Mouse (Mus musculus) forebrain, embryonic 11.5 days (tissue): ENCODE measurements around the gene Tgfbr3l. TPM values are rescaled to one million over a fixed set of nuclear protein-coding genes. Genes with fewer than 3 reads are reported as not detected.
A peak's percentile ranks its signal among the peaks of the same experiment; 100 is the strongest.

ENCODE experiments used
- ATAC-seq: fragments of 200-750 bp; cut with Nextera tagmentation; replicated peaks from 2 replicates; pipeline ENCODE4 v1.8.0; 2017; ENCODE audit warnings: moderate TSS enrichment; ENCODE audit not compliant: low FRiP score
- DNase-seq: peaks from one replicate; pipeline ENCODE4 v3.0.0-alpha.2; 2017; ENCODE audit warnings: low spot score
- H3K27ac ChIP-seq: fragments of 300-500 bp; sonication (generic); 2 replicates; pipeline ENCODE4 v1.5.1; 2014; ENCODE audit warnings: low read depth, low read length
- H3K27me3 ChIP-seq: fragments of 300-500 bp; sonication (generic); 2 replicates; pipeline ENCODE4 v1.6.1; 2014; ENCODE audit warnings: mild to moderate bottlenecking, low read length, mixed read lengths; ENCODE audit not compliant: control insufficient read depth, insufficient read depth
- H3K36me3 ChIP-seq: fragments of 300-500 bp; sonication (generic); 2 replicates; pipeline ENCODE4 v1.6.1; 2014; ENCODE audit warnings: mild to moderate bottlenecking, low read length, moderate library complexity, mixed read lengths; ENCODE audit not compliant: control insufficient read depth, insufficient read depth
- H3K4me1 ChIP-seq: fragments of 300-500 bp; sonication (generic); replicated peaks from 2 replicates; pipeline ENCODE4 v1.6.1; 2014; ENCODE audit warnings: low read length, mixed read lengths; ENCODE audit not compliant: control insufficient read depth, insufficient read depth
- H3K4me2 ChIP-seq: fragments of 300-500 bp; sonication (generic); 2 replicates; pipeline ENCODE4 v1.6.1; 2014; ENCODE audit warnings: low read depth, mild to moderate bottlenecking, low read length, moderate library complexity, mixed read lengths; ENCODE audit not compliant: severe bottlenecking
- H3K4me3 ChIP-seq: fragments of 300-500 bp; sonication (generic); 2 replicates; pipeline ENCODE4 v1.5.1; 2014; ENCODE audit warnings: low read depth, low read length
- H3K9ac ChIP-seq: fragments of 300-500 bp; sonication (generic); 2 replicates; pipeline ENCODE4 v1.6.1; 2014; ENCODE audit warnings: low read length
- H3K9me3 ChIP-seq: fragments of 300-500 bp; sonication (generic); 2 replicates; pipeline ENCODE4 v1.6.1; 2016; ENCODE audit warnings: low read length, mixed read lengths; ENCODE audit not compliant: control insufficient read depth
- WGBS: fragments of 180-500 bp; shearing (Covaris S2); extraction: QIAGEN DNeasy Blood & Tissue Kit; methylation state at CpG from one replicate; pipeline ENCODE4 v1.1.7; 2014; 5-methylcytosine and 5-hydroxymethylcytosine counted together
- polyA plus RNA-seq: library from polyadenylated mRNA; unstranded; fragments of >200 nt; fragmentation: Nextera tagmentation; extraction: Ambion mirVana; gene quantifications from 2 replicates; pipeline ENCODE4 v1.2.1, GENCODE M21; 2014

The Tgfbr3l gene
- polyA plus RNA-seq, 1 experiment from 2014 or later = 4.0 TPM

DNA sequence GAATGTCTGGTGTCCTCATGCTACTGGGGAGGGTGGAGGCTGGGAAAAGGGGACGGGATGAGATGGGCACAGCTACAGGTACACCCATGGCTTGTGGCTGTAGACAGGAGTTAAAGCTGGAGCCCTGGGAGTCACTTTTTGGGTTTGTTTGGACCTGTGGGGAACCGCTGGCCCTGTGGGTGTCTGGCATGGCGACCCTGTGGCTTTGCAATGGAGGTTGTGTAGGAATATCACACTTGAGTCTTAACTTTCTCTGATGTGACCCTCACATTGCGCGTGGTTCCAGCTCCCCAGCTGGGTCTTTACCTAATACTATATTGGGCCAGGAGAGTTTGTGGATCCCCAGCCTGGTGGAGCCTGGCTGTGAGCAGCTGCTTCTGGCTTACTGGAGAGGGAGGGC lies 3.0 kb upstream of the Tgfbr3l start:
- no peak for ATAC-seq
- Histone ChIP-seq H3K4me1 (peaks cover 6% of the 10 kb centered on the region), H3K27ac (no peak overlapping the region), H3K27me3 (no peaks in the 10 kb centered on the region; the same call in 1 of the 2 replicates), H3K4me2 (no peak overlapping the region), H3K9ac (no peak overlapping the region), H3K9me3 (no peaks in the 10 kb centered on the region), H3K36me3 (peaks cover 13% of the 10 kb centered on the region; the same call in 1 of the 2 replicates), H3K4me3 (no peak overlapping the region)
- DNase-seq = no peak
- WGBS = 93% methylated on average over 5 of the region's 5 CpGs

GRCm38 (mm10) chr8:4245737-4246136 lies 2.3 kb upstream of the Tgfbr3l start:
- Histone ChIP-seq H3K4me3 (no peak overlapping the region), H3K36me3 (peaks cover 13% of the 10 kb centered on the region; the same call in 1 of the 2 replicates), H3K27ac (no peak overlapping the region), H3K27me3 (no peaks in the 10 kb centered on the region; the same call in 1 of the 2 replicates), H3K4me1 (peaks cover 3% of the 10 kb centered on the region; the same call in 1 of the 2 replicates), H3K9ac (no peak overlapping the region), H3K4me2 (no peak overlapping the region), H3K9me3 (no peaks in the 10 kb centered on the region)
- ATAC-seq (no peak), DNase-seq (no peak)
- whole genome bisulfite sequencing = 87% methylated on average over 12 of the region's 13 CpGs

GRCm38 (mm10) chr8:4247241-4247640 lies 773 bp upstream of the Tgfbr3l start:
- H3K4me1 ChIP-seq = peaks cover 5% of the 10 kb centered on the region; the same call in 1 of the 2 replicates
- no peak overlapping the region for H3K27ac ChIP-seq
- H3K4me2 ChIP-seq = no peak overlapping the region
- no peak overlapping the region for H3K9ac ChIP-seq
- DNase-seq (no peak), ATAC-seq (no peak)
- H3K36me3 ChIP-seq = peaks cover 13% of the 10 kb centered on the region; the same call in 1 of the 2 replicates
- H3K4me3 ChIP-seq = no peak overlapping the region
- 91% methylated on average over 8 of the region's 8 CpGs for WGBS
- no peaks in the 10 kb centered on the region for H3K9me3 ChIP-seq
- H3K27me3 ChIP-seq = no peaks in the 10 kb centered on the region; the same call in 1 of the 2 replicates

DNA sequence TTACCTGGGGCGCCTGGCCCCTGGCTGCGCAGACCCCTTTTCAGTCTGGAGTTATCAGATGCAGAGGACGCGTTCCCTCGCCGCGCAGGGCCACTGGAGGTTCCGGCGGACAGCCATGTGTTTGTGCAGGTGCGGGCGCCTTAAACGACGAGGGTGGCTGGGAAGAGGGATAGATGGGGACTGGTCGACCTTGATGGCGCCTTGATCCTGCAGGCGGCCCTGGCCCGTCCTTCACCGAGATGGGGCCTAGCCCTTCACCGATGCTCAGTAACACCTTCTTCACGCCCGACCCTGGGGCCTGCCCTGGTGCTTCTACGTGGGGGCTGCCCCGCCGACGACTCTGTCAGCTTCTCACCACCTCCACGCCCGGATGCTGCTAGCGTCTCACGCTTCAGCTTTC lies 1.2 kb downstream of the Tgfbr3l start:
- DNase-seq (no peak), ATAC-seq (no peak)
- Histone ChIP-seq H3K4me2 (no peak overlapping the region), H3K27ac (no peak overlapping the region), H3K4me3 (no peak overlapping the region), H3K9ac (peak overlapping the region; percentile 20; the same call in 1 of the 2 replicates), H3K36me3 (peaks cover 13% of the 10 kb centered on the region; the same call in 1 of the 2 replicates), H3K27me3 (no peaks in the 10 kb centered on the region; the same call in 1 of the 2 replicates), H3K9me3 (no peaks in the 10 kb centered on the region), H3K4me1 (peaks cover 7% of the 10 kb centered on the region)
- WGBS = 11% methylated on average over 29 of the region's 29 CpGs

GRCm38 (mm10) chr8:4250306-4250970 lies 2.4 kb downstream of the Tgfbr3l start:
- Histone ChIP-seq H3K4me2 (no peak overlapping the region), H3K27me3 (no peaks in the 10 kb centered on the region; the same call in 1 of the 2 replicates), H3K9ac (no peak overlapping the region), H3K27ac (no peak overlapping the region), H3K4me3 (no peak overlapping the region), H3K9me3 (no peaks in the 10 kb centered on the region), H3K36me3 (peaks cover 3% of the 10 kb centered on the region; the same call in 1 of the 2 replicates), H3K4me1 (peaks cover 10% of the 10 kb centered on the region)
- ATAC-seq (peak; percentile 25), DNase-seq (peak; percentile 92)
- WGBS = 29% methylated on average over 26 of the region's 26 CpGs

GRCm38 (mm10) chr8:4252116-4252760 lies 4.2 kb downstream of the Tgfbr3l start:
- H3K27me3 ChIP-seq = no peaks in the 10 kb centered on the region; the same call in 1 of the 2 replicates
- ATAC-seq (no peak), DNase-seq (no peak)
- H3K9me3 ChIP-seq = no peaks in the 10 kb centered on the region
- peak overlapping the region; percentile 77 for H3K4me3 ChIP-seq
- peaks cover 13% of the 10 kb centered on the region for H3K4me1 ChIP-seq
- peak overlapping the region; percentile 61 for H3K4me2 ChIP-seq
- 50% methylated on average over 8 of the region's 8 CpGs for WGBS
- peak overlapping the region; percentile 31; the same call in 1 of the 2 replicates for H3K27ac ChIP-seq
- peak overlapping the region; percentile 84 for H3K9ac ChIP-seq
- H3K36me3 ChIP-seq = peaks cover 4% of the 10 kb centered on the region; the same call in 1 of the 2 replicates

GRCm38 (mm10) chr8:4252934-4253841 lies 5.2 kb downstream of the Tgfbr3l start, which contains the start of gene Snapc2:
TSS of gene Snapc2 (plus strand) at chr8:4253080.
- peak; percentile 96 for DNase-seq
- peak within 1 kb of the TSS; percentile 84 for H3K9ac ChIP-seq
- no peaks in the 10 kb centered on the region for H3K9me3 ChIP-seq
- WGBS = under 1% methylated on average over 69 of the region's 69 CpGs
- H3K4me2 ChIP-seq = peak within 1 kb of the TSS; percentile 74
- no peaks in the 10 kb centered on the region; the same call in 1 of the 2 replicates for H3K27me3 ChIP-seq
- H3K4me1 ChIP-seq = peaks cover 22% of the 10 kb centered on the region
- H3K27ac ChIP-seq = peak within 1 kb of the TSS; percentile 90
- peak; percentile 90 for ATAC-seq
- peaks cover 4% of the 10 kb centered on the region; the same call in 1 of the 2 replicates for H3K36me3 ChIP-seq
- peak within 1 kb of the TSS; percentile 77 for H3K4me3 ChIP-seq

DNA sequence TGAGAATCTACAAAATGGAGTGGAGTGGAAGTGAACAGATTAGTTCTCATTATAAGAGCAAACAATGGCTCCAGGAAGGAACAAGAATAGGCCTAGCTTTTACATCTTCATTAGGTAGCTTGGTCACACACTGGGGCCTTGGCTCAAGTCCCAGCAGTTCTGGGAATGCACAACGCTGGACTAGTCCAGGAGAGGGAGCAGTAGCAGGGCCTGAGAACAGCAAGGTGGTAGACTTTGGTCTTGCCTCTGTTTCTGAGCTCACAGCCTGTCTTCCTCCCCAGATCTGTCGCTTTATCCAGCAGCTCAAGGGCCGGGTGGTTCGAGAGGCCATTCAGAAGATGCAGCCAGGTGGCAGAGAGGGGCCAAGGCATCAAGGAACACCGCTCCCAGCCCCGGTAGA lies 6.0 kb downstream of the Tgfbr3l start:
- H3K27ac ChIP-seq = no peak overlapping the region
- H3K4me1 ChIP-seq = peaks cover 21% of the 10 kb centered on the region
- DNase-seq (no peak), ATAC-seq (no peak)
- H3K27me3 ChIP-seq = no peaks in the 10 kb centered on the region; the same call in 1 of the 2 replicates
- 65% methylated on average over 6 of the region's 6 CpGs for WGBS
- H3K4me3 ChIP-seq = peak overlapping the region; percentile 77
- no peaks in the 10 kb centered on the region for H3K9me3 ChIP-seq
- peak overlapping the region; percentile 74 for H3K4me2 ChIP-seq
- no peak overlapping the region; the same call in 1 of the 2 replicates for H3K9ac ChIP-seq
- H3K36me3 ChIP-seq = peaks cover 4% of the 10 kb centered on the region; the same call in 1 of the 2 replicates
